Mouse (Mus musculus): Measurements from ENCODE around the gene Mapk9. TPM values are rescaled to one million over a fixed set of nuclear protein-coding genes. Genes with fewer than 3 reads are reported as not detected.

The Mapk9 gene
- polyA plus RNA-seq, 2 experiments, result 34.7 to 39.4 TPM

GRCm38 (mm10) chr11:49876948-49877817, 30.6 kb downstream of the Mapk9 start:
- peak; percentile 55 for DNase-seq (ENCODE audit: low spot score)
- 81% methylated on average over 8 of the region's 8 CpGs for WGBS

GRCm38 (mm10) chr11:49879950-49880642, 33.5 kb downstream of the Mapk9 start:
- no peak for ATAC-seq (ENCODE audit: low FRiP score, low read depth)
- WGBS, result 94% methylated on average over 3 of the region's 3 CpGs
- Histone ChIP-seq H3K27ac (replicated peaks; ENCODE audit: low read depth, low read length) (no peak overlapping the region), H3K4me3 (replicated peaks; ENCODE audit: low read length) (no peak overlapping the region), H3K27me3 (ENCODE audit: control insufficient read depth, insufficient read depth, low read length) (no peaks in the 10 kb centered on the region), H3K36me3 (ENCODE audit: control insufficient read depth, insufficient read depth, low read length) (peaks cover 41% of the 10 kb centered on the region), H3K4me2 (replicated peaks; ENCODE audit: low read depth, low read length, severe bottlenecking) (no peak overlapping the region), H3K9me3 (ENCODE audit: control insufficient read depth, low read length) (no peaks in the 10 kb centered on the region), H3K4me1 (ENCODE audit: control insufficient read depth, insufficient read depth, low read length) (no peaks in the 10 kb centered on the region), H3K9ac (ENCODE audit: low read depth, low read length, severe bottlenecking) (no peak overlapping the region)
- DNase-seq (ENCODE audit: low spot score), result peak; percentile 22
- no peak for TF ChIP-seq POLR2A (IDR thresholded peaks at IDR 0.05; ENCODE audit: borderline replicate concordance, extremely low read depth, insufficient read depth, insufficient read length)

More at GRCm38 (mm10) chr11:49876948-49877817, 30.6 kb downstream of the Mapk9 start:
- no peaks in the 10 kb centered on the region for H3K9me3 ChIP-seq (ENCODE audit: control insufficient read depth, low read length)
- no peak overlapping the region for H3K27ac ChIP-seq (replicated peaks; ENCODE audit: low read depth, low read length)
- H3K4me2 ChIP-seq (replicated peaks; ENCODE audit: low read depth, low read length, severe bottlenecking), result no peak overlapping the region
- peaks cover 50% of the 10 kb centered on the region for H3K36me3 ChIP-seq (ENCODE audit: control insufficient read depth, insufficient read depth, low read length)
- TF ChIP-seq POLR2A (IDR thresholded peaks at IDR 0.05; ENCODE audit: borderline replicate concordance, extremely low read depth, insufficient read depth, insufficient read length), result no peak
- ATAC-seq (ENCODE audit: low FRiP score, low read depth), result no peak
- H3K4me3 ChIP-seq (replicated peaks; ENCODE audit: low read length), result no peak overlapping the region
- H3K4me1 ChIP-seq (ENCODE audit: control insufficient read depth, insufficient read depth, low read length), result no peaks in the 10 kb centered on the region
- no peak overlapping the region for H3K9ac ChIP-seq (ENCODE audit: low read depth, low read length, severe bottlenecking)
- H3K27me3 ChIP-seq (ENCODE audit: control insufficient read depth, insufficient read depth, low read length), result no peaks in the 10 kb centered on the region

- 93% methylated on average over 3 of the region's 3 CpGs for WGBS
- no peak for TF ChIP-seq POLR2A (IDR thresholded peaks at IDR 0.05; ENCODE audit: borderline replicate concordance, extremely low read depth, insufficient read depth, insufficient read length)
- no peak overlapping the region for H3K4me3 ChIP-seq (replicated peaks; ENCODE audit: low read length)
- no peak overlapping the region for H3K9ac ChIP-seq (ENCODE audit: low read depth, low read length, severe bottlenecking)
- ATAC-seq (ENCODE audit: low FRiP score, low read depth), result no peak
- no peak overlapping the region for H3K4me2 ChIP-seq (replicated peaks; ENCODE audit: low read depth, low read length, severe bottlenecking)
- H3K27ac ChIP-seq (replicated peaks; ENCODE audit: low read depth, low read length), result no peak overlapping the region
- H3K36me3 ChIP-seq (ENCODE audit: control insufficient read depth, insufficient read depth, low read length), result peaks cover 46% of the 10 kb centered on the region
- H3K9me3 ChIP-seq (ENCODE audit: control insufficient read depth, low read length), result no peaks in the 10 kb centered on the region
- no peak for DNase-seq (ENCODE audit: low spot score)
- no peaks in the 10 kb centered on the region for H3K4me1 ChIP-seq (ENCODE audit: control insufficient read depth, insufficient read depth, low read length)
- no peaks in the 10 kb centered on the region for H3K27me3 ChIP-seq (ENCODE audit: control insufficient read depth, insufficient read depth, low read length)
Observed at GRCm38 (mm10) chr11:49883394-49883793, 36.8 kb downstream of the Mapk9 start.

GRCm38 (mm10) chr11:49888469-49888868, 41.9 kb downstream of the Mapk9 start:
- H3K36me3 ChIP-seq (ENCODE audit: control insufficient read depth, insufficient read depth, low read length), result peaks cover 14% of the 10 kb centered on the region
- DNase-seq (ENCODE audit: low spot score), result no peak
- H3K27me3 ChIP-seq (ENCODE audit: control insufficient read depth, insufficient read depth, low read length), result no peaks in the 10 kb centered on the region
- no peak overlapping the region for H3K4me2 ChIP-seq (replicated peaks; ENCODE audit: low read depth, low read length, severe bottlenecking)
- H3K4me1 ChIP-seq (ENCODE audit: control insufficient read depth, insufficient read depth, low read length), result no peaks in the 10 kb centered on the region
- H3K9me3 ChIP-seq (ENCODE audit: control insufficient read depth, low read length), result no peaks in the 10 kb centered on the region
- TF ChIP-seq POLR2A (IDR thresholded peaks at IDR 0.05; ENCODE audit: borderline replicate concordance, extremely low read depth, insufficient read depth, insufficient read length), result no peak
- no peak overlapping the region for H3K4me3 ChIP-seq (replicated peaks; ENCODE audit: low read length)
- H3K9ac ChIP-seq (ENCODE audit: low read depth, low read length, severe bottlenecking), result no peak overlapping the region
- ATAC-seq (ENCODE audit: low FRiP score, low read depth), result no peak
- H3K27ac ChIP-seq (replicated peaks; ENCODE audit: low read depth, low read length), result no peak overlapping the region
- WGBS, result 87% methylated on average over 5 of the region's 5 CpGs

GRCm38 (mm10) chr11:49891993-49892392, 45.4 kb downstream of the Mapk9 start:
- no peaks in the 10 kb centered on the region for H3K27me3 ChIP-seq (ENCODE audit: control insufficient read depth, insufficient read depth, low read length)
- no peaks in the 10 kb centered on the region for H3K9me3 ChIP-seq (ENCODE audit: control insufficient read depth, low read length)
- TF ChIP-seq POLR2A (IDR thresholded peaks at IDR 0.05; ENCODE audit: borderline replicate concordance, extremely low read depth, insufficient read depth, insufficient read length), result no peak
- H3K4me1 ChIP-seq (ENCODE audit: control insufficient read depth, insufficient read depth, low read length), result no peaks in the 10 kb centered on the region
- no peak overlapping the region for H3K9ac ChIP-seq (ENCODE audit: low read depth, low read length, severe bottlenecking)
- H3K4me2 ChIP-seq (replicated peaks; ENCODE audit: low read depth, low read length, severe bottlenecking), result no peak overlapping the region
- no peak for ATAC-seq (ENCODE audit: low FRiP score, low read depth)
- WGBS, result 92% methylated on average over 5 of the region's 5 CpGs
- DNase-seq (ENCODE audit: low spot score), result no peak
- no peak overlapping the region for H3K27ac ChIP-seq (replicated peaks; ENCODE audit: low read depth, low read length)
- no peaks in the 10 kb centered on the region; the same call in 1 of the 2 replicates for H3K36me3 ChIP-seq (ENCODE audit: control insufficient read depth, insufficient read depth, low read length)
- H3K4me3 ChIP-seq (replicated peaks; ENCODE audit: low read length), result no peak overlapping the region

Measured in limb, embryonic 14.5 days (tissue).